9 mouse cellular contexts compared by ENCODE assay signal in the genomic region with DNA sequence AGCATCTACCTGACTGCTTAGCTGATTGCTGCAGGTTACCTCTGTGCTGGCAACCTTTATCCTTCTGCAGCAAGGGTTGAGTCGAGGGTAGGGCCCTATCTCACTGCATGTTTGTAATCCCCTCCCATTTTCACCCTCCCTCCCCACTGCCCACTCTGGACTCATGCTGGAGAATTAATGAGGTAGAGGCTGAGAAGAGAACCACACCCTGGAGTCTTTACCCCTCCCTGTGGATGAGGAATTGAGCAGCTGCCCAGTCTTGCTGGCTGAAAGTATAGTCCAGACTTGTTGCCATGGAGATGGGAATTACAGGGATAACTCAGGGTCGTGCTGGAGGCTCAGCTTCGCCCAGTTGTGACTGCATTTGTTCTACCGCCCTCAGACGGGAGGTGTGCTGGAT. TPM values are rescaled to one million over a fixed set of nuclear protein-coding genes. Genes with fewer than 3 reads are reported as not detected.
DNase-seq lines count a peak whose midpoint lies in the region; ATAC-seq lines count a peak whose summit lies in the region.
"Had no signal": no experiment of that assay in that cellular context is flagged by ENCODE, and none has a peak within 500 bp of the region (broad histone marks: within the 10 kb centered on the region; RNA-seq: fewer than 3 reads in every experiment).

No protein-coding gene starts in this region.

- H3K4me3 ChIP-seq in midbrain, embryonic 11.5 days (ENCODE audit: low read depth, low read length): no peak overlapping the region

- ATAC-seq in midbrain, embryonic 11.5 days (ENCODE audit: low FRiP score): peak; percentile 91
- ATAC-seq in CD4-positive, CD25-positive, alpha-beta regulatory T cell, adult 4 months: no peak

- peaks cover 9% of the 10 kb centered on the region for H3K4me1 ChIP-seq in midbrain, embryonic 11.5 days (ENCODE audit: control insufficient read depth, insufficient read depth, low read length)

- no peak overlapping the region for H3K9ac ChIP-seq in midbrain, embryonic 11.5 days (ENCODE audit: low read length)

- H3K36me3 ChIP-seq in midbrain, embryonic 11.5 days (ENCODE audit: control insufficient read depth, insufficient read depth, low read length): no peaks in the 10 kb centered on the region

- H3K27ac ChIP-seq in midbrain, embryonic 11.5 days (ENCODE audit: low read depth, low read length): no peak overlapping the region

- no peaks in the 10 kb centered on the region for H3K27me3 ChIP-seq in midbrain, embryonic 11.5 days (ENCODE audit: control insufficient read depth, insufficient read depth, low read length)

- no peaks in the 10 kb centered on the region for H3K9me3 ChIP-seq in midbrain, embryonic 11.5 days (ENCODE audit: control insufficient read depth, low read length)

- 12% methylated on average over 5 of the region's 5 CpGs for WGBS in midbrain, embryonic 11.5 days

- no peak overlapping the region for H3K4me2 ChIP-seq in midbrain, embryonic 11.5 days

- DNase-seq in adrenal gland, postnatal 10 days: peak; percentile 15
- DNase-seq in adrenal gland, adult (ENCODE audit: inconsistent age in 2 of 2, low spot score in 1 of 2): no peak
- peak; percentile 60 for DNase-seq in R1 (ENCODE audit: low read depth, low spot score)
- DNase-seq in forelimb bud, embryonic 11.5 days (ENCODE audit: low read depth, low spot score): peak; percentile 29
- DNase-seq in midbrain, embryonic 11.5 days (ENCODE audit: low spot score, missing footprints): peak; percentile 89
- no peak for DNase-seq in spleen, postnatal 36 days (ENCODE audit: low spot score in 2 of 2)
- no peak for DNase-seq in heart, adult 9 months (ENCODE audit: low spot score in 2 of 2)

RNA-seq across cellular contexts. Expression of a gene that starts 23.6 kb away (rescaled TPM):
- total RNA-seq in adrenal gland, postnatal 10 days (2021): 1 to 10 TPM in 1 of 2 experiments, under 1 TPM in 1; 0.93 to 1.2 TPM
- 0.64 and 0.77 TPM in 2 replicates for polyA plus RNA-seq in midbrain, embryonic 11.5 days (2014; fragmentation: Nextera tagmentation; extraction: Ambion mirVana)
- polyA plus RNA-seq in CD4-positive, CD25-positive, alpha-beta regulatory T cell, adult 4 months (2017; shearing (Covaris generic)): 1 to 10 TPM in 1 of 2 experiments, under 1 TPM in 1; 0.54 to 1.1 TPM
- total RNA-seq: hematopoietic stem cell, adult 5-6 weeks had no signal

RNA-seq across cellular contexts. Expression of a gene that starts 54.5 kb away (rescaled TPM):
- total RNA-seq in adrenal gland, postnatal 10 days (2021): under 1 TPM; 0.54 to 0.85 TPM
- 0.41 and 0.51 TPM in 2 replicates for polyA plus RNA-seq in midbrain, embryonic 11.5 days (2014; fragmentation: Nextera tagmentation; extraction: Ambion mirVana)
- polyA plus RNA-seq in CD4-positive, CD25-positive, alpha-beta regulatory T cell, adult 4 months (2017; shearing (Covaris generic)): under 1 TPM in 1 of 2 experiments, not detected in 1; 0.36 TPM
- total RNA-seq: hematopoietic stem cell, adult 5-6 weeks had no signal

RNA-seq across cellular contexts. Expression of a gene that starts 57.6 kb away (rescaled TPM):
- 1 to 10 TPM in 1 of 2 experiments, under 1 TPM in 1; 0.87 to 2.0 TPM for total RNA-seq in adrenal gland, postnatal 10 days (2021)
- polyA plus RNA-seq in midbrain, embryonic 11.5 days (2014; fragmentation: Nextera tagmentation; extraction: Ambion mirVana): 0.33 and 0.36 TPM in 2 replicates
- polyA plus RNA-seq in CD4-positive, CD25-positive, alpha-beta regulatory T cell, adult 4 months (2017; shearing (Covaris generic)): not detected

Comparison
In these comparisons a context has a peak if more than half of its experiments do, and no peak if none do; other contexts are left out.
1. DNase-seq: peak in adrenal gland, postnatal 10 days (single experiment), R1 (single experiment), forelimb bud, embryonic 11.5 days (single experiment) and midbrain, embryonic 11.5 days (single experiment); none in adrenal gland, adult (0 of 2), spleen, postnatal 36 days (0 of 2) and heart, adult 9 months (0 of 2).